Mouse (Mus musculus): ENCODE data around the gene Spen. TPM values are rescaled to one million over a fixed set of nuclear protein-coding genes. Genes with fewer than 3 reads are reported as not detected.
"Not testable (repeated sequence)": the region's sequence is repeated elsewhere in the genome, so short reads cannot be mapped to it uniquely, and the experiment has no call there.

Spen gene
- polyA plus RNA-seq, 1 experiment from 2014 or later = 5.7 TPM

DNA sequence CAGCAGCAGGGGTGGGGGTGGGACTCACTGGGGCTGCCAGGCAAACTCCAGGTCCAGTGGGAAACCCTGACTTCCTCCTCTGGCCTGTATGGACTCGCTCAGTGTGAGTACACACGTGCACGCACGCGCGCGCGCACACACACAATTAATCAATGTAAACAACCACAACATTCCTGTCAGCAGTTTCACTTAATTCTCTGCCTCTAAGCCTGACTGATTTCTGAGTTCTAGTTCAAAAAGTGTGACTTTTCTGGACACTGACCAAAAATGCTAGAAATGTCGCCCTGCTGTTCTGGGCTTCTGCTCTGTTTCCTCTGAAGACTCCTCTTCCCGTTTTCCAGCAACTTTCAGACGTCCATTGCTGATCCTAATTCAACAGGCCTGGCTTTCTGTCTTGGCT, 23.9 kb upstream of the Spen start:
- Histone ChIP-seq H3K4me3 (ENCODE audit: low read depth, low read length) (no peak overlapping the region), H3K9ac (replicated peaks; ENCODE audit: low read depth) (no peak overlapping the region), H3K27ac (ENCODE audit: low read length) (peak overlapping the region; percentile 66), H3K27me3 (replicated peaks; ENCODE audit: insufficient read depth, low read length) (no peaks in the 10 kb centered on the region), H3K36me3 (ENCODE audit: insufficient read depth, low read length) (no peaks in the 10 kb centered on the region), H3K4me2 (replicated peaks; ENCODE audit: low read depth, low read length) (no peak overlapping the region), H3K4me1 (ENCODE audit: insufficient read depth, low read depth, low read length) (no peaks in the 10 kb centered on the region), H3K9me3 (ENCODE audit: low read length) (no peaks in the 10 kb centered on the region)
- ATAC-seq = no peak
- peak; percentile 73 for DNase-seq (ENCODE audit: low spot score)
- WGBS = 57% methylated on average over 11 of the region's 11 CpGs
- TF ChIP-seq EP300 (IDR thresholded peaks at IDR 0.05) (no peak), CTCF (IDR thresholded peaks at IDR 0.05) (no peak)

DNA sequence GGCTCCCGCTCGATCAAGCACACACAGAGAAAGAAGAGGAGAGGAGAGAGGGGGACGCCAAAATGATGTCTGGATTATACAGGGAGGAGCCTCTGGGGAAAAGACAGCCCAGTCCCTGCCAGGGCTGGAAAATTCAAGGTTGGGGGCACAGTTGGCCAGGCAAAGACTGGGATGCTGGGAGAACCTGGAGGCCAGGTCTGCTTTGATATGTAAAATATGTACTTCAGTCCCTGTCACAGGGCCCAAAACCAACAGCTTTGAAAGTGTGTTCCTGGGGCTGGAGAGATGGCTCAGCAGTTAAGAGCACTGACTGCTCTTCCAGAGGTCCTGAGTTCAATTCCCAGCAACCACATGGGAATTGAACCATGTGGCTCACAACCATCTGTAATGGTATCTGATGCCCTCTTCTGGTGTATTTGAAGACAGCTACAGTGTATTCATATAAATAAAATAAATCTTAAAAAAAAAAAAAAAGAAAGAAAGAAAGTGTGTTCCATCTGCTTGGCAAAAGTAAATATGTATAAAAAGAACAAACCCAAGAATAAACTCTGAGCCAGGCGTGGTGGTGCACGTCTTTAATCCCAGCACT, 23.0 kb upstream of the Spen start:
- H3K27me3 ChIP-seq (replicated peaks; ENCODE audit: insufficient read depth, low read length); H3K4me3 ChIP-seq (ENCODE audit: low read depth, low read length); H3K9me3 ChIP-seq (ENCODE audit: low read length); ATAC-seq; H3K9ac ChIP-seq (replicated peaks; ENCODE audit: low read depth); H3K27ac ChIP-seq (ENCODE audit: low read length); DNase-seq (ENCODE audit: low spot score); H3K4me1 ChIP-seq (ENCODE audit: insufficient read depth, low read depth, low read length); H3K36me3 ChIP-seq (ENCODE audit: insufficient read depth, low read length); H3K4me2 ChIP-seq (replicated peaks; ENCODE audit: low read depth, low read length): not testable (repeated sequence)
- 74% methylated on average over 5 of the region's 5 CpGs for WGBS
- peak; percentile 29 for TF ChIP-seq CTCF (IDR thresholded peaks at IDR 0.05)

DNA sequence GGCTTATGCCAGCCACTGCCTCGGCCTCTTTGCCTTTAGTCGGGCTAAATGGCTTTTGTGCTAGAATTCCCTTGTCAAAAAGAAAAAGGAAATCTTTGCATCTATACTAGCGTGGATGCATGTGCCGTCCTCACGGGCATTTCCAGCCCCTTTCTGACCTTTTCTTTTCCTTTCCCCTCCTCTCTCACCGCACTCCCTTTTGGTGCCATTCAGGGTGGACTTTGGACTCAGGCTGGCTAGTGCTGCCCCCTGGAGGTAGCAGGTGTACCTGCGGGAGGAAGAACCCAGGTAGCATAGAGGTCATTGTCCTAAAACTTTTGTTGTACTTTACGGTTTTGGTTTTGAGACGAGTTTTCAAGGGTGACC, 21.5 kb upstream of the Spen start:
- DNase-seq (ENCODE audit: low spot score) (peak; percentile 92), ATAC-seq (peak; percentile 65)
- H3K4me3 ChIP-seq (ENCODE audit: low read depth, low read length) = peak overlapping the region; percentile 39
- H3K9me3 ChIP-seq (ENCODE audit: low read length) = no peaks in the 10 kb centered on the region
- no peaks in the 10 kb centered on the region for H3K4me1 ChIP-seq (ENCODE audit: insufficient read depth, low read depth, low read length)
- H3K27me3 ChIP-seq (replicated peaks; ENCODE audit: insufficient read depth, low read length) = no peaks in the 10 kb centered on the region
- no peaks in the 10 kb centered on the region for H3K36me3 ChIP-seq (ENCODE audit: insufficient read depth, low read length)
- no peak overlapping the region; the same call in 1 of the 2 replicates for H3K9ac ChIP-seq (replicated peaks; ENCODE audit: low read depth)
- H3K4me2 ChIP-seq (replicated peaks; ENCODE audit: low read depth, low read length) = peak overlapping the region; percentile 87
- under 1% methylated on average over 9 of the region's 9 CpGs for WGBS
- H3K27ac ChIP-seq (ENCODE audit: low read length) = peak overlapping the region; percentile 91
- peak; percentile 96 for TF ChIP-seq CTCF (IDR thresholded peaks at IDR 0.05)
- TF ChIP-seq EP300 (IDR thresholded peaks at IDR 0.05) = no peak

DNA sequence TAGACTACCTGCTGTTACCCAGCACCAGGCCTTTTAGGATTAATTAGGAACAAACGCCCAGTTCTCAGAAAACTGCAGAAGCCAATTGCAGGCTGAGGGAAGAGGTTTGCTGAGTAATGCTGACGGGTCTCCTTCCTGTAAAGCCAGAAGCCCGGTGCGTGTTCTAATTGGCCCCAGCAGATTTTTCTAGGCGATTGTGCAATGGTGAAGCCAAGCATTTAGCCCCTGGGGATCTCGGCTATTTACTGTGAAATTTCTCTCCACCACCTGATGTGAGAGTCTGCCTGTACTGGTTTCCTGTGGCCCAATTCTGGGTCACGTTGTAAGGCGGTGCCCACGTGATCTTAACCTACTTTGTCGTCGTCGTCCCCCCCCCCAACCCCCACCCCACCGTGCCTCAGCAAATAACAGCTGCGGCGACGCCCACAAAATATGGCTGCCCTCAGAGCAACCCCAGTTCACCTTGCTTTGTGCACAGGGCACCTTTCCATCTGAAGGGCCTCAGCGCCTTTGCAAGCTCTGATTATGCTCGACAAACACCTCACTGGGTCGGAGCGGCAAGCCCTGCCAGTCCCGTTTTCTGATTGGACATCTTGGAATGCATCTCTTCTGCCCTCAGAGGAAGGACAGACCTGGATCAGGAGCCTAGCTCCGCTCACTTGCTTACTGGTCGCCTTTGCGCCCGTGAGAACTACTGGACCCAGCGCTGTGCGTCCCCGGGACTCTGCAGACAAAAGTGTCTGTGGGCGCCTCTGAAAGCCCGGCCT, 20.9 kb upstream of the Spen start:
- TF ChIP-seq CTCF (IDR thresholded peaks at IDR 0.05) = no peak
- 0 out of 2 replicates have a peak, but pooled peaks have one; percentile 49 for TF ChIP-seq EP300 (IDR thresholded peaks at IDR 0.05)
- DNase-seq (ENCODE audit: low spot score) (peak; percentile 95), ATAC-seq (peak; percentile 80)
- Histone ChIP-seq H3K9me3 (ENCODE audit: low read length) (no peaks in the 10 kb centered on the region), H3K4me3 (ENCODE audit: low read depth, low read length) (peak overlapping the region; percentile 39), H3K4me1 (ENCODE audit: insufficient read depth, low read depth, low read length) (no peaks in the 10 kb centered on the region), H3K27ac (ENCODE audit: low read length) (peak overlapping the region; percentile 91), H3K4me2 (replicated peaks; ENCODE audit: low read depth, low read length) (peak overlapping the region; percentile 87), H3K27me3 (replicated peaks; ENCODE audit: insufficient read depth, low read length) (no peaks in the 10 kb centered on the region), H3K36me3 (ENCODE audit: insufficient read depth, low read length) (no peaks in the 10 kb centered on the region), H3K9ac (replicated peaks; ENCODE audit: low read depth) (no peak overlapping the region; the same call in 1 of the 2 replicates)
- under 1% methylated on average over 30 of the region's 30 CpGs for WGBS

DNA sequence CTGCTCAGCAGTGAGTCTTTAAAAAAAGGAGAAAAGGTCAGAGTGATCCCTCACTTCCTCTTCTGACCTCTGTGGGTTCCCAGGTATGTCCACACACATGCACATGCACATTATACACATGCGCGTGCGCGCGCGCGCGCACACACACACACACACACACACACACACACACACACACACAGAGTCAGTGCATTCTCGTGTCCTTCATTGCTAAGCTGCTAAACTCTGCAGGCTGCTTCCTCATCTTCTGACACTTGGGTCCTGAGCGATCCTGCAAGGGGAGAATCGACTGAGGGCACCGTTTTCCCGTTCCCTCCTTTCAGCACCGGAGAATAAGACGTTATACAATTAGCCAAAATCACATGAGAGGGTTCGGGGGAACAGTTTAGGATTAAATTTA, 20.3 kb upstream of the Spen start:
- H3K27ac ChIP-seq (ENCODE audit: low read length) = peak overlapping the region; percentile 91
- H3K9me3 ChIP-seq (ENCODE audit: low read length) = no peaks in the 10 kb centered on the region
- peak overlapping the region; percentile 87 for H3K4me2 ChIP-seq (replicated peaks; ENCODE audit: low read depth, low read length)
- 24% methylated on average over 15 of the region's 16 CpGs for WGBS
- no peak overlapping the region; the same call in 1 of the 2 replicates for H3K9ac ChIP-seq (replicated peaks; ENCODE audit: low read depth)
- H3K36me3 ChIP-seq (ENCODE audit: insufficient read depth, low read length) = no peaks in the 10 kb centered on the region
- DNase-seq (ENCODE audit: low spot score) (peak; percentile 57), ATAC-seq (peak; percentile 38)
- TF ChIP-seq EP300 (IDR thresholded peaks at IDR 0.05) (no peak), CTCF (IDR thresholded peaks at IDR 0.05) (no peak)
- no peaks in the 10 kb centered on the region for H3K4me1 ChIP-seq (ENCODE audit: insufficient read depth, low read depth, low read length)
- peak overlapping the region; percentile 39 for H3K4me3 ChIP-seq (ENCODE audit: low read depth, low read length)
- no peaks in the 10 kb centered on the region for H3K27me3 ChIP-seq (replicated peaks; ENCODE audit: insufficient read depth, low read length)

DNA sequence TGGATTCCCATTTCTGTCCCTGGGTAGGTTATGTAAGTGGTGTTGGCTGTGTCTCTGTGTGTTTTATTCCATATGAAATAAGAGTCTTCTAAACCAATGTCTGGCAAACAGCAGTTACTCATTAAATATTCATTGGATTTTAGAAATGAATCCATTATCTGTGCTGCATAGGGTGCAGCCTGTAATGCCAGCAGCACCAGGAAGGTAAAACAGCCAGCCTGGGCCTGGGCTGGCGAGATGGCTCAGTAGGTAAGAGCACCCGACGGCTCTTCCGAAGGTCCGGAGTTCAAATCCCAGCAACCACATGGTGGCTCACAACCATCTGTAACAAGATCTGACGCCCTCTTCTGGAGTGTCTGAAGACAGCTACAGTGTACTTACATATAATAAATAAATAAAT, 17.8 kb upstream of the Spen start:
- H3K36me3 ChIP-seq (ENCODE audit: insufficient read depth, low read length); H3K4me2 ChIP-seq (replicated peaks; ENCODE audit: low read depth, low read length); H3K4me1 ChIP-seq (ENCODE audit: insufficient read depth, low read depth, low read length); H3K9me3 ChIP-seq (ENCODE audit: low read length); H3K9ac ChIP-seq (replicated peaks; ENCODE audit: low read depth); H3K27ac ChIP-seq (ENCODE audit: low read length); ATAC-seq; H3K27me3 ChIP-seq (replicated peaks; ENCODE audit: insufficient read depth, low read length); H3K4me3 ChIP-seq (ENCODE audit: low read depth, low read length); DNase-seq (ENCODE audit: low spot score): not testable (repeated sequence)
- WGBS = 90% methylated on average over 5 of the region's 6 CpGs

DNA sequence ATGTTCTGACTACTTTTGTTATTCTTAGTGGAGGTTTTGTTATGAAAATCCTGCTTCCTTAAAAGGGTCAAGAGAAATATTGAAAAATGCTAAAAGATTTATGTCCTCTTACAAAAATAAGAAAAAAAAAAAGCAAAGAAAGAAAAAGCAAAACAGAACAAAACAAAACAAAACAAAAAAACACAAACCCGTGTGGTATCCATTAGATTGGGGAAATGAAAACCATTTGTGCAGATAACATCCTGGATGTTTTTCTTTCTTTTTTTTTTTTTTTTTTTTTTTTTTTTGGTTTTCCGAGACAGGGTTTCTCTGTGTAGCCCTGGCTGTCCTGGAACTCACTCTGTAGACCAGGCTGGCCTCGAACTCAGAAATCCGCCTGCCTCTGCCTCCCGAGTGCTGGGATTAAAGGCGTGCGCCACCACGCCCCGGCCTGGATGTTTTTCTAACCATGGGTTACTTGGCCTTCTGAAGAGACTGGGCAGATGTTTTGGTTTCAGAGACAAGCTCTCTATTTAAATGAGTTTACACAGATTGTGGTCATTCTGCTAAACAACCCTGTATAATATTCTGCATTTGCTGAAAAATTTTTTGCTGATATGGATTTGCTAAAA, 16.0 kb upstream of the Spen start:
- WGBS = 94% methylated on average over 7 of the region's 9 CpGs
- ATAC-seq; H3K4me2 ChIP-seq (replicated peaks; ENCODE audit: low read depth, low read length); H3K4me1 ChIP-seq (ENCODE audit: insufficient read depth, low read depth, low read length); DNase-seq (ENCODE audit: low spot score); H3K27me3 ChIP-seq (replicated peaks; ENCODE audit: insufficient read depth, low read length); H3K36me3 ChIP-seq (ENCODE audit: insufficient read depth, low read length); H3K27ac ChIP-seq (ENCODE audit: low read length); H3K9ac ChIP-seq (replicated peaks; ENCODE audit: low read depth); H3K9me3 ChIP-seq (ENCODE audit: low read length); H3K4me3 ChIP-seq (ENCODE audit: low read depth, low read length): not testable (repeated sequence)
